Comparison of ENCODE assay signal across 8 mouse cellular contexts in the genomic region with DNA sequence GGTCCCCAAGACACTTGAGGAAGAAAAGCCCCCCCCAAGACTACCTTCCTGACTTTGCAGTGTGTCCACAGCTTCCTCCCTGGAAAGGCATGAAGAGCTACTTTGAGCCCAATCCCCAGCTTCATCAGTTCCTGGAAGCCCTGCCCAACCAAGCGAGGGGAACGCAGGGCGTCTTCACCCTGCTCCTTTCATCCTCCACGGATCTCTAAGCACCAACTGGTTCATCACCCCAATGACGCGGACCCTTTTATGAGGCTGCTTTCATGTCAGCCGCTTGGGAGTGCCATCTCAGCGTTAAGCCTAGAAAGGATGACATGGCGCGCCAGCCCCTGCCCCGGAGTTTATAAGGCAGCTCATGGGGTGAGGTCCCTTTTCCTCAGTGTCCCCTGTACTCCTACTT. TPM values are rescaled to one million over a fixed set of nuclear protein-coding genes. Genes with fewer than 3 reads are reported as not detected.
DNase-seq lines count a peak whose midpoint lies in the region; ATAC-seq and TF ChIP-seq lines count a peak whose summit lies in the region.

A gene (minus strand): TSS at position 187 of the 400 bp plus-strand sequence.

- 1% methylated on average over 11 of the region's 11 CpGs for WGBS in kidney, embryonic 14.5 days
- 3% methylated on average over 11 of the region's 11 CpGs for WGBS in forebrain, embryonic 14.5 days
- 8% methylated on average over 11 of the region's 11 CpGs for WGBS in hindbrain, embryonic 12.5 days
- 7% methylated on average over 11 of the region's 11 CpGs for WGBS in liver, embryonic 12.5 days (ENCODE audit: insufficient replicate concordance)
- WGBS in stomach, embryonic 14.5 days, result 5% methylated on average over 11 of the region's 11 CpGs

- H3K9me3 ChIP-seq in kidney, embryonic 14.5 days (ENCODE audit: control insufficient read depth, low read length), result no peaks in the 10 kb centered on the region
- no peaks in the 10 kb centered on the region for H3K9me3 ChIP-seq in forebrain, embryonic 14.5 days (replicated peaks; ENCODE audit: control insufficient read depth, low read length)
- no peaks in the 10 kb centered on the region for H3K9me3 ChIP-seq in hindbrain, embryonic 12.5 days (replicated peaks)
- no peaks in the 10 kb centered on the region for H3K9me3 ChIP-seq in liver, embryonic 12.5 days (replicated peaks)
- no peaks in the 10 kb centered on the region for H3K9me3 ChIP-seq in stomach, embryonic 14.5 days (ENCODE audit: control insufficient read depth, low read depth, low read length)

- no peaks in the 10 kb centered on the region for H3K27me3 ChIP-seq in kidney, embryonic 14.5 days (ENCODE audit: control insufficient read depth, insufficient read depth, low read length)
- H3K27me3 ChIP-seq in Patski, result no peaks in the 10 kb centered on the region
- no peaks in the 10 kb centered on the region for H3K27me3 ChIP-seq in forebrain, embryonic 14.5 days (replicated peaks; ENCODE audit: control insufficient read depth, insufficient read depth, low read length)
- H3K27me3 ChIP-seq in hindbrain, embryonic 12.5 days, result no peaks in the 10 kb centered on the region
- no peaks in the 10 kb centered on the region for H3K27me3 ChIP-seq in liver, embryonic 12.5 days (replicated peaks)
- H3K27me3 ChIP-seq in stomach, embryonic 14.5 days (ENCODE audit: control insufficient read depth, insufficient read depth, low read length), result no peaks in the 10 kb centered on the region

- no peak for TF ChIP-seq CTCF in Patski (IDR thresholded peaks at IDR 0.05)

- peaks cover 11% of the 10 kb centered on the region; the same call in 1 of the 2 replicates for H3K36me3 ChIP-seq in kidney, embryonic 14.5 days (ENCODE audit: control insufficient read depth, insufficient read depth, low read length)
- H3K36me3 ChIP-seq in forebrain, embryonic 14.5 days (ENCODE audit: control insufficient read depth, insufficient read depth, low read length), result peaks cover 13% of the 10 kb centered on the region; the same call in 1 of the 2 replicates
- H3K36me3 ChIP-seq in hindbrain, embryonic 12.5 days, result peaks cover 9% of the 10 kb centered on the region; the same call in 1 of the 2 replicates
- H3K36me3 ChIP-seq in liver, embryonic 12.5 days, result peaks cover 15% of the 10 kb centered on the region
- H3K36me3 ChIP-seq in stomach, embryonic 14.5 days (ENCODE audit: control insufficient read depth, insufficient read depth, low read length), result peaks cover 7% of the 10 kb centered on the region; the same call in 1 of the 2 replicates

- no peak for DNase-seq in kidney, postnatal 14 days
- no peak for DNase-seq in Patski (ENCODE audit: low read depth, low spot score)
- no peak for DNase-seq in forebrain, embryonic 14.5 days (ENCODE audit: low spot score)
- DNase-seq in urinary bladder, postnatal 14 days (ENCODE audit: low spot score), result no peak

- H3K4me1 ChIP-seq in kidney, embryonic 14.5 days (ENCODE audit: control insufficient read depth, insufficient read depth, low read length), result peaks cover 23% of the 10 kb centered on the region
- H3K4me1 ChIP-seq in forebrain, embryonic 14.5 days (ENCODE audit: control insufficient read depth, insufficient read depth, low read length), result peaks cover 20% of the 10 kb centered on the region
- H3K4me1 ChIP-seq in hindbrain, embryonic 12.5 days, result peaks cover 32% of the 10 kb centered on the region
- H3K4me1 ChIP-seq in liver, embryonic 12.5 days, result peaks cover 69% of the 10 kb centered on the region
- peaks cover 17% of the 10 kb centered on the region for H3K4me1 ChIP-seq in stomach, embryonic 14.5 days (ENCODE audit: control insufficient read depth, insufficient read depth, low read length)

- CTCF ChIA-PET in Patski (lab: Charles Lee), result interaction anchor here (1.0 to 1.1 kb wide), 2 partner anchors 13 to 82 kb away, joined by 3 read pairs; no protein-coding TSS in a partner anchor

- H3K9ac ChIP-seq in kidney, embryonic 14.5 days (ENCODE audit: low read depth, low read length), result peak within 1 kb of the TSS; percentile 84
- H3K9ac ChIP-seq in forebrain, embryonic 14.5 days (ENCODE audit: low read length), result peak within 1 kb of the TSS; percentile 91
- H3K9ac ChIP-seq in hindbrain, embryonic 12.5 days, result peak within 1 kb of the TSS; percentile 93
- peak within 1 kb of the TSS; percentile 89 for H3K9ac ChIP-seq in liver, embryonic 12.5 days
- peak within 1 kb of the TSS; percentile 89 for H3K9ac ChIP-seq in stomach, embryonic 14.5 days (replicated peaks; ENCODE audit: low read depth, low read length)

- POLR2A ChIA-PET in Patski (lab: Charles Lee), result interaction anchor here (1.2 to 1.7 kb wide), 4 partner anchors 13 to 40 kb away, joined by 3 to 7 read pairs (median 4); no protein-coding TSS in a partner anchor

- peak within 1 kb of the TSS; percentile 88 for H3K4me2 ChIP-seq in kidney, embryonic 14.5 days (replicated peaks; ENCODE audit: low read depth, low read length)
- H3K4me2 ChIP-seq in forebrain, embryonic 14.5 days (ENCODE audit: low read length), result peak within 1 kb of the TSS; percentile 91
- peak within 1 kb of the TSS; percentile 84 for H3K4me2 ChIP-seq in hindbrain, embryonic 12.5 days (replicated peaks)
- H3K4me2 ChIP-seq in liver, embryonic 12.5 days, result peak within 1 kb of the TSS; percentile 91
- H3K4me2 ChIP-seq in stomach, embryonic 14.5 days (replicated peaks; ENCODE audit: low read depth, low read length), result peak within 1 kb of the TSS; percentile 87

- ATAC-seq in kidney, embryonic 14.5 days (ENCODE audit: low FRiP score, low TSS enrichment), result no peak
- ATAC-seq in Patski, result no peak
- ATAC-seq in forebrain, embryonic 14.5 days, result no peak; the same call in 1 of the 2 replicates
- no peak for ATAC-seq in hindbrain, embryonic 12.5 days (ENCODE audit: low FRiP score)
- ATAC-seq in liver, embryonic 12.5 days, result peak; percentile 15
- ATAC-seq in stomach, embryonic 14.5 days (ENCODE audit: insufficient number of reproducible peaks, insufficient read depth, low FRiP score, low read depth), result no peak

- in situ Hi-C loops in Patski (cut with MboI; ENCODE audit: low pct_unique_long_range_greater_than_20kb), result loop anchor here (5.0 kb wide), 1 partner anchor 77 kb away; no protein-coding TSS in a partner anchor

- peak within 1 kb of the TSS; percentile 92 for H3K27ac ChIP-seq in kidney, embryonic 14.5 days (ENCODE audit: low read depth, low read length)
- H3K27ac ChIP-seq in forebrain, embryonic 14.5 days (ENCODE audit: low read depth, low read length), result peak within 1 kb of the TSS; percentile 91
- H3K27ac ChIP-seq in hindbrain, embryonic 12.5 days, result peak within 1 kb of the TSS; percentile 93
- peak within 1 kb of the TSS; percentile 84 for H3K27ac ChIP-seq in liver, embryonic 12.5 days
- H3K27ac ChIP-seq in stomach, embryonic 14.5 days (ENCODE audit: low read length), result peak within 1 kb of the TSS; percentile 94

- peak within 1 kb of the TSS; percentile 77 for H3K4me3 ChIP-seq in kidney, embryonic 14.5 days (ENCODE audit: low read length)
- peak within 1 kb of the TSS; percentile 91 for H3K4me3 ChIP-seq in forebrain, embryonic 14.5 days (ENCODE audit: low read depth, low read length)
- H3K4me3 ChIP-seq in hindbrain, embryonic 12.5 days, result peak within 1 kb of the TSS; percentile 90
- peak within 1 kb of the TSS; percentile 85 for H3K4me3 ChIP-seq in liver, embryonic 12.5 days
- H3K4me3 ChIP-seq in stomach, embryonic 14.5 days (ENCODE audit: low read depth, low read length), result peak within 1 kb of the TSS; percentile 99

RNA-seq across cellular contexts. Expression of the gene that starts here (rescaled TPM):
- 86.2 and 126 TPM in 2 replicates for polyA plus RNA-seq in kidney, embryonic 14.5 days (2014; fragmentation: Nextera tagmentation; extraction: Ambion mirVana)
- 268 TPM for polyA plus RNA-seq in Patski (2021)
- 77.3 and 82.5 TPM in 2 replicates for polyA plus RNA-seq in forebrain, embryonic 14.5 days (2014; fragmentation: Nextera tagmentation; extraction: Ambion mirVana)
- polyA plus RNA-seq in hindbrain, embryonic 12.5 days (2016; fragmentation: Nextera tagmentation; extraction: Ambion mirVana), result 307 and 311 TPM in 2 replicates
- polyA plus RNA-seq in liver, embryonic 12.5 days (2016; fragmentation: Nextera tagmentation; extraction: Ambion mirVana), result 109 and 122 TPM in 2 replicates
- polyA plus RNA-seq in stomach, embryonic 14.5 days (2014; fragmentation: Nextera tagmentation; extraction: Ambion mirVana), result 84.0 and 95.4 TPM in 2 replicates
